Mouse (Mus musculus) heart, adult 2 months (tissue): ENCODE results near the gene Spink4. TPM values are rescaled to one million over a fixed set of nuclear protein-coding genes. Genes with fewer than 3 reads are reported as not detected.

Source experiments
- DNase-seq, 2 experiments: peaks; one replicate each; pipeline ENCODE4 v3.0.0; 2021
- H3K27ac ChIP-seq: fragments of 200-600 bp; 2 replicates; pipeline ENCODE4 v1.8.1; 2022
- H3K27me3 ChIP-seq: fragments of 200-500 bp; 2 replicates; pipeline ENCODE4 v1.6.1; 2012; ENCODE audit warnings: mild to moderate bottlenecking, low read length, inconsistent platforms, mixed read lengths; ENCODE audit not compliant: control insufficient read depth, insufficient read depth
- H3K36me3 ChIP-seq: fragments of 200-500 bp; 2 replicates; pipeline ENCODE4 v1.6.1; 2012; ENCODE audit warnings: low read length, inconsistent platforms; ENCODE audit not compliant: control insufficient read depth, insufficient read depth
- H3K4me1 ChIP-seq: fragments of 200-500 bp; 2 replicates; pipeline ENCODE4 v1.6.1; 2011; ENCODE audit warnings: low read length; ENCODE audit not compliant: control insufficient read depth, insufficient read depth
- H3K4me3 ChIP-seq: fragments of 200-600 bp; 2 replicates; pipeline ENCODE4 v1.8.1; 2022
- H3K79me2 ChIP-seq: fragments of 200-500 bp; replicated peaks from 2 replicates; pipeline ENCODE4 v1.6.1; 2012; ENCODE audit warnings: mild to moderate bottlenecking, inconsistent platforms, low read length, moderate library complexity, mixed read lengths; ENCODE audit not compliant: control insufficient read depth, insufficient read depth
- H3K9ac ChIP-seq: fragments of 200-500 bp; 2 replicates; pipeline ENCODE4 v1.6.1; 2012; ENCODE audit warnings: low read depth, mild to moderate bottlenecking, control low read depth, inconsistent platforms, low read length, mixed read lengths
- CTCF ChIP-seq: fragments of 200-600 bp; IDR thresholded peaks from 2 replicates; pipeline ENCODE4 v1.8.1; 2022; ENCODE audit warnings: antibody characterized with exemption, mild to moderate bottlenecking, moderate library complexity
- EP300 ChIP-seq: fragments of 200-500 bp; IDR thresholded peaks from 2 replicates; pipeline ENCODE4 v1.6.1; 2011; ENCODE audit warnings: low read depth, low read length, control low read depth; ENCODE audit not compliant: insufficient read depth
- POLR2A ChIP-seq: fragments of 200-500 bp; IDR thresholded peaks from 2 replicates; pipeline ENCODE4 v1.6.1; 2011; ENCODE audit warnings: mild to moderate bottlenecking, low read depth, low read length, control low read depth; ENCODE audit not compliant: insufficient read depth
- WGBS: fragments of 180-500 bp; shearing (Covaris S2); methylation state at CpG from one replicate; pipeline ENCODE4 v1.1.7; 2018; 5-methylcytosine and 5-hydroxymethylcytosine counted together
- intact Hi-C: fragments of 180-260 bp; cut with DNase I; formaldehyde crosslinking; loops from one replicate; pipeline ENCODE4 v1.15.1; 2025
- polyA plus RNA-seq: library from polyadenylated mRNA; depleted of rRNA; stranded (reverse); fragments of >200 nt; gene quantifications from 2 replicates; pipeline ENCODE4 v1.2.3, GENCODE M21; 2012
- total RNA-seq, 2 experiments: library from RNA; stranded (reverse); gene quantifications; 2 replicates each; pipeline ENCODE4 v1.2.3; 2021

Gene Spink4
- total and polyA plus RNA-seq, 3 experiments: 0.68 to 3.6 TPM; not detected in 1

DNA sequence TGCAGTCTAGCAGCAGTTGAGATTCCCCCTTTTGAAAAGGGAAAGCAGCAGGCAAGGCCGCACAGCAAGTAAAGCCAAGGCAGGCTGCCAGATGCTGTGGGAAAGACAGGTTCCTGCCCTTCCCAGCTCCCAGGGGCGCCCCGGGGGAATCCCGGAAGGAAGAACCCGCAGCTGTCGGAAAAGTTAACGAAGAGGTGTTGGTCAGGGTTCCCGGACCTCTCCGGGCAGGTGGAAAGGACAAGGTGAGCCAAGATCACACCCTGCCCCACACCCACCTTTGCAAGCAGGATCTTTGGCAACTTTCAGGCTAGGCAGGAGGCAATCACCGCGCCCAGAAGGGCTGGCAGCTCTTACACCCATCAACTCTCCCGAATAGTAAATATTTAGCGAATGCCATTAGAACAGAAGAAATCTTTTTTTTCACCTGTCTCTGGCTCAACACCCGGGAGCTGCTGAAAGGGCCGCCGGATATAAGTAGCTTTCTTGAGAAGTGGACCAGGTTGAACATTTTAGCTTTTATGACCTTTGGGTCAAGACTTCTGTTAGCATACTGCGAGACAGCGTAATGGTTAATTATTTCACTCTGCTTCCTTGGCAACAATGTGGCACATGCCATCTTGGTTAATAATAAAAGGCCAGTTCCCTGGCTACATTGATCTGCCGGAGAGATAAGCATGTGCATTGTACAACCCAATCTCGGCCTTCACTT, 11.4 kb upstream of the Spink4 start:
- Histone ChIP-seq H3K36me3 (no peaks in the 10 kb centered on the region), H3K9ac (no peak overlapping the region), H3K27me3 (no peaks in the 10 kb centered on the region), H3K27ac (no peak overlapping the region), H3K79me2 (no peaks in the 10 kb centered on the region), H3K4me3 (no peak overlapping the region), H3K4me1 (no peaks in the 10 kb centered on the region)
- intact Hi-C loops: loop anchor here (5.0 kb wide), 1 partner anchor 86 kb away; no protein-coding TSS in a partner anchor
- 42% methylated on average over 20 of the region's 20 CpGs for WGBS
- DNase-seq: peak; percentile 34 to 47
- no peak for TF ChIP-seq CTCF
- TF ChIP-seq EP300: no peak
- TF ChIP-seq POLR2A: no peak

DNA sequence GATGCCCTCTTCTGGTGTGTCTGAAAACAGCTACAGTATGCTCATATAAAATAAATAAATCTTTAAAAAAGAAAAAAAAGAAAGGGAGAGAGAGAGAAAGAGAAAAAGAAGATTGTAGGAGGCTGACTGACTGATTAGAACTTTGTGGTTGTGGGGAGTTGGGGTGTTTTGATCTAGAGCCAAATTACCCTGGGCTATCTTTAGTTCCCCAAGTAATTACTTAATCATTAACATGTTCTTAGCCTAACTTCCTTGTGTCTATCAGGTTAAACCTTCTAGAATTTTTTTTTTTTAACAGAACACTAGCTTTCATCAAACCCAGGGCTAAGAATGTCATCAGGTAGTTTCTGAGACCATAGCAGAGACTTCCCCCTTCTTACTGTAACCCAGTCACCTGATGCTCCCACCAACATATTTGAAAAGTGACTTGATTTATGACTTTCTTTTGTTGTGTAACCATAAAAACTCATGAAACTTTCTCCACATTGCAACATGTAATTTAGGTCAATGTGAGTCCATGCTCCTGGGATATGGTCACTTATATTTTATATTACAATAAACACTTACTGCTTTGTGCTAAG, 5.5 kb upstream of the Spink4 start:
- no peak overlapping the region for H3K27ac ChIP-seq
- H3K79me2 ChIP-seq: no peaks in the 10 kb centered on the region
- H3K27me3 ChIP-seq: no peaks in the 10 kb centered on the region
- no peak for TF ChIP-seq CTCF
- no peak for TF ChIP-seq POLR2A
- TF ChIP-seq EP300: no peak
- no peak overlapping the region for H3K4me3 ChIP-seq
- no peak overlapping the region for H3K9ac ChIP-seq
- no peaks in the 10 kb centered on the region for H3K36me3 ChIP-seq
- intact Hi-C loops: no loop called here
- no peaks in the 10 kb centered on the region for H3K4me1 ChIP-seq
- no peak for DNase-seq

DNA sequence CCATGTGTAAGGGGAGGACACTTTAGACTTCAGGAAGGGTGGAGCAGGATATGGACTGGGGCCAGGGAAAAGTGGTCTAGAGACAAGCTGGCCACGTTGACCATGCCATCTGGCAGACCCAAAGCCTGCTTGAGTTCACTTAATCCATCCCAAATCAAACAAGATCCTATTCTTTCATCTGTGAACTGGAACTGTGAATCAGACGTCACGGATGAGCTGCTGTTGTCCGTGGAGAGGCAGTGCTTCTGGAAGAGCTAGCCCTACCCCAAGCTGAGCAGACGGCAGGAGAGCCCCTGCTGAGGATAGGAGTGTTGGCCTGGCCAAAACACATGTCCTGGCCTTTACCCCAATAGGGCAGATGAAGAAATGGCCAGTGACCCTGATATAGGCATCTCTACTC, 3.9 kb upstream of the Spink4 start:
- TF ChIP-seq CTCF (no peak), EP300 (no peak), POLR2A (no peak)
- Histone ChIP-seq H3K4me1 (no peaks in the 10 kb centered on the region; the same call in 1 of the 2 replicates), H3K27me3 (no peaks in the 10 kb centered on the region), H3K9ac (no peak overlapping the region), H3K79me2 (no peaks in the 10 kb centered on the region), H3K4me3 (no peak overlapping the region), H3K27ac (no peak overlapping the region), H3K36me3 (no peaks in the 10 kb centered on the region)
- intact Hi-C loops: no loop called here
- WGBS: 61% methylated on average over 5 of the region's 5 CpGs
- no peak for DNase-seq

DNA sequence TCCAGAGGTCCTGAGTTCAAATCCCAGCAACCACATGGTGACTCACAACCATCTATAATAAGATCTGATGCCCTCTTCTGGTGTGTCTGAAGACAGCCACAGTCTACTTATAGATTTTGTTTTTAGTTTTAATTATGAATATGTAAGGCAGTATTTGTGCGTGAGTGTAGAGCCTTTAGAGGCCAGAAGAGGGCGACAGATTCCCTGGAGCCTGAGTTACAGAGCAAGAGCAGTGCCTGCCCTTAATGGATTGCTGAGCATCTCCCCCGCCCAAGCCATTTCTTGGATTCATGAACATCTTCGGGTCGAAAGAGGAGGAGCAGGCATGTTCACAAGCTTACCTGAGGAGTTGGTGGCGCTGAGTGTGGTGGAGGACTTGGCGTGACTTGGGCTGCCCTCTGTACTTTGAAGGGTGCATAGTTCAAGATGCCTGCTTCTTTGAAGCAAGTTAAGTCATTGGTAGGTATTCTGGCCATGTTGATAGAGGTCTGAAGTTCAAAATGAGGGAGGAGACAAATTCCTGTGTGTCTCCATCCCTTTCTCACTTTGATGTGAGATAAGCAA, 3.2 kb upstream of the Spink4 start:
- intact Hi-C loops: no loop called here
- Histone ChIP-seq H3K27ac (no peak overlapping the region), H3K9ac (no peak overlapping the region), H3K79me2 (no peaks in the 10 kb centered on the region), H3K4me3 (no peak overlapping the region), H3K27me3 (no peaks in the 10 kb centered on the region), H3K36me3 (no peaks in the 10 kb centered on the region), H3K4me1 (no peaks in the 10 kb centered on the region; the same call in 1 of the 2 replicates)
- TF ChIP-seq CTCF: peak; percentile 34
- no peak for TF ChIP-seq EP300
- TF ChIP-seq POLR2A: no peak
- no peak for DNase-seq
- 93% methylated on average over 7 of the region's 7 CpGs for WGBS

DNA sequence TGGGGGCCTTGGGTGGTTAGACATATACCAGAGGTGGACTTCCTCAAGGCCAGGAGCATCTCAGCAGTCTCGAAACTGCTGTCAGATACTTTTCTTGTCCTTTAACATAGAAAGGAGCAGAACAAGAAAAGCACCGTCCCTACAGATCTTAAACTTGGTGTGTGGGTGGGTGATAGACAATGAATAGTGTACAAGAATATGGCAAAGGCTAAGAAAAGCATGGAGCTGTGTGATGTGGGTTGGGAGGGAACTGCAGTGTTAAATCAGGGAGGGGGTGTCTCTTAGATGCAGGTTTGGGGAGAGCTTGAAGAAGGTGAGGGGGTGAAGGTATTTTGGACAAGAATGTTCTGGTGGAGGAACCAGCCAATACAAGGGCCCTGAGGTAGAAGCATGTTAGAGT, 724 bp downstream of the Spink4 start:
- no peak overlapping the region for H3K27ac ChIP-seq
- H3K4me3 ChIP-seq: no peak overlapping the region
- intact Hi-C loops: no loop called here

DNA sequence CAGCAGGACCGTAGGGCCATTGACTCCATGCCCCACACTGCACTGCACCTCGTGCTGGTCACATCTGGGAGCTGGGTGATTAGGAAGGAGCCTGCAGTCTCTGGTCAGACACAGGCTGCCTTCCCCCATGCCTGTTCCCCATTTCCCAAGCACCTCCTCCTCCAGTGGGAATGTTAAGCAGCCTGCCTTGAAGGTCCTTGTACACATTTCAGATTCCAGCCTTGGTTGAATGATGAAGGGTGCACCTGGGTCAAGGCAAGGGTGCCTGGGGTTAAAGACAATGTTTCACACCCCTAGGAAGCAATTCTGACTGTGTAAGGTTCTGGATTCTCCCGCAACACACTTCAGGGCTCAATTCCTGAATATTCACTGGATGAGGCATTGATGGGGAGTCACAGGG, 1.4 kb downstream of the Spink4 start:
- Histone ChIP-seq H3K36me3 (no peaks in the 10 kb centered on the region), H3K27me3 (no peaks in the 10 kb centered on the region), H3K79me2 (no peaks in the 10 kb centered on the region), H3K4me3 (no peak overlapping the region), H3K9ac (no peak overlapping the region), H3K27ac (no peak overlapping the region), H3K4me1 (no peaks in the 10 kb centered on the region; the same call in 1 of the 2 replicates)
- no peak for TF ChIP-seq EP300
- no peak for TF ChIP-seq CTCF
- no peak for TF ChIP-seq POLR2A
- intact Hi-C loops: no loop called here
- 78% methylated on average over 3 of the region's 3 CpGs for WGBS
- no peak for DNase-seq

More for the DNA sequence above, 724 bp downstream of the Spink4 start:
- TF ChIP-seq CTCF: no peak
- no peak for TF ChIP-seq EP300
- TF ChIP-seq POLR2A: no peak
- no peaks in the 10 kb centered on the region for H3K27me3 ChIP-seq
- H3K36me3 ChIP-seq: no peaks in the 10 kb centered on the region
- WGBS: 73% methylated on average over 2 of the region's 2 CpGs
- H3K79me2 ChIP-seq: no peaks in the 10 kb centered on the region
- H3K9ac ChIP-seq: no peak overlapping the region
- H3K4me1 ChIP-seq: no peaks in the 10 kb centered on the region; the same call in 1 of the 2 replicates
- DNase-seq: no peak
